15 mouse cellular contexts compared by ENCODE assay signal in the genomic region with DNA sequence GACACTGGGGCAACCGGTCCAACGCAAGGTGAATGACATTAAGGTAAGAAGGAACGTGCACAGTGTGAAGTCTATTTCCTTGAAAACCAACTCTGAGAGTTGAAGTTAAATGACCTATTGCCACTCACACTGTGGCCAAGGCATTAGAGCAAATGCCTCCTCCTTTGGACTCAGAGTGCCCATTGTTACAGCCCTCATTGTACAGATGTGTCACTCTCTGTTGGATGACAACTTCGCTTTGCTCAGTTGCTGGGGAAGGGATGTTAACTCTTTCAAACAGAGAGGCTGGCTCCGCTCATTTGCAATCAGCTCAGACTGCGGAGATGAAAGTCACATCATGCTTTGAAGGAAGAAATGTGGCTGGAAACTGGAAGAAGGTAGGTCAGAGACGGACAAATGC.
"Had no signal": no experiment of that assay in that cellular context is flagged by ENCODE, and none has a peak within 500 bp of the region (broad histone marks: within the 10 kb centered on the region; RNA-seq: fewer than 3 reads in every experiment).

No protein-coding gene starts in this region.

- ATAC-seq: liver, embryonic 12.5 days had no signal

- H3K4me2 ChIP-seq: kidney, embryonic 15.5 days; limb, embryonic 15.5 days; liver, embryonic 12.5 days; lung, embryonic 14.5 days; neural tube, embryonic 15.5 days had no signal

- H3K4me1 ChIP-seq: kidney, embryonic 15.5 days; limb, embryonic 15.5 days; neural tube, embryonic 15.5 days had no signal

- H3K4me3 ChIP-seq: kidney, embryonic 15.5 days; left cerebral cortex, adult 2 months; limb, embryonic 15.5 days; liver, embryonic 12.5 days; myocyte; neural tube, embryonic 15.5 days had no signal

- H3K27me3 ChIP-seq: kidney, embryonic 15.5 days; limb, embryonic 15.5 days; liver, embryonic 12.5 days; neural tube, embryonic 15.5 days had no signal

- H3K9me3 ChIP-seq: kidney, embryonic 15.5 days; limb, embryonic 15.5 days; liver, embryonic 12.5 days; neural tube, embryonic 15.5 days had no signal

- DNase-seq: kidney, adult 2 months; kidney, postnatal 14 days; lung, embryonic 14.5 days; lung, postnatal 10 days; lung, postnatal 4 days; right cerebral cortex, postnatal 4 days; spleen, adult 18-20 months; thymus, adult 2 months; thymus, postnatal 25 days had no signal

- H3K36me3 ChIP-seq: kidney, embryonic 15.5 days; limb, embryonic 15.5 days; liver, embryonic 12.5 days; neural tube, embryonic 15.5 days had no signal

- H3K27ac ChIP-seq: kidney, embryonic 15.5 days; left cerebral cortex, adult 2 months; limb, embryonic 15.5 days; liver, embryonic 12.5 days; neural tube, embryonic 15.5 days had no signal

- H3K9ac ChIP-seq: kidney, embryonic 15.5 days; limb, embryonic 15.5 days; liver, embryonic 12.5 days; lung, embryonic 14.5 days; neural tube, embryonic 15.5 days had no signal
